Mouse (Mus musculus): ENCODE measurements around the gene Adat1.

Adat1 gene

GRCm38 (mm10) chr8:111992013-111992702, at the start of gene Adat1:
TSS of gene Adat1 (minus strand) at chr8:111992302.
- peak; percentile 85 for DNase-seq

- no peak for DNase-seq
Observed at GRCm38 (mm10) chr8:112037521-112037920, 45.4 kb upstream of the Adat1 start.

GRCm38 (mm10) chr8:112034603-112035002, 42.5 kb upstream of the Adat1 start:
- no peak for DNase-seq

- no peak for DNase-seq
Observed at GRCm38 (mm10) chr8:112033071-112033470, 41.0 kb upstream of the Adat1 start.

- DNase-seq, result no peak
Observed at GRCm38 (mm10) chr8:112030663-112031062, 38.6 kb upstream of the Adat1 start.

- DNase-seq, result no peak
Observed at GRCm38 (mm10) chr8:112029455-112029854, 37.4 kb upstream of the Adat1 start.

- no peak for DNase-seq
Observed at GRCm38 (mm10) chr8:112014936-112015335, 22.8 kb upstream of the Adat1 start, which contains the start of gene Gm6793. TSS of gene Gm6793 (minus strand) at chr8:112015036.

- DNase-seq, result peak; percentile 46
Observed at GRCm38 (mm10) chr8:112011816-112012242, 19.7 kb upstream of the Adat1 start.

GRCm38 (mm10) chr8:112010997-112011815, 19.1 kb upstream of the Adat1 start, which contains the start of the genes Kars and Terf2ip:
TSS of gene Kars (minus strand) at chr8:112011323.
TSS of gene Terf2ip (plus strand) at chr8:112011398.
- peak; percentile 91 for DNase-seq

GRCm38 (mm10) chr8:112009558-112009957, 17.5 kb upstream of the Adat1 start:
- DNase-seq, result no peak

- no peak for DNase-seq
Observed at GRCm38 (mm10) chr8:112007669-112008068, 15.6 kb upstream of the Adat1 start.

- DNase-seq, result no peak
Observed at GRCm38 (mm10) chr8:112005601-112006000, 13.5 kb upstream of the Adat1 start.

GRCm38 (mm10) chr8:112004754-112005153, 12.7 kb upstream of the Adat1 start:
- DNase-seq, result no peak

GRCm38 (mm10) chr8:111992703-111993039, 569 bp upstream of the Adat1 start:
- DNase-seq, result no peak

- DNase-seq, result no peak
Observed at GRCm38 (mm10) chr8:111991278-111991677, 824 bp downstream of the Adat1 start.

- peak; percentile 82 for DNase-seq
Observed at GRCm38 (mm10) chr8:111989911-111990310, 2.2 kb downstream of the Adat1 start.

- no peak for DNase-seq
Observed at GRCm38 (mm10) chr8:111984511-111984910, 7.6 kb downstream of the Adat1 start.

GRCm38 (mm10) chr8:111982116-111982515, 10.0 kb downstream of the Adat1 start:
- DNase-seq, result no peak

- no peak for DNase-seq
Observed at GRCm38 (mm10) chr8:111978147-111978546, 14.0 kb downstream of the Adat1 start.

- no peak for DNase-seq
Observed at GRCm38 (mm10) chr8:111976326-111976725, 15.8 kb downstream of the Adat1 start.

- DNase-seq, result no peak
Observed at GRCm38 (mm10) chr8:111975706-111976105, 16.4 kb downstream of the Adat1 start.

GRCm38 (mm10) chr8:111974138-111974537, 18.0 kb downstream of the Adat1 start:
- DNase-seq, result no peak

- DNase-seq, result no peak
Observed at GRCm38 (mm10) chr8:111968991-111969390, 23.1 kb downstream of the Adat1 start.

- DNase-seq, result no peak
Observed at GRCm38 (mm10) chr8:111968541-111968940, 23.6 kb downstream of the Adat1 start.
